Mouse (Mus musculus): ENCODE results near the gene Ccnjl. TPM values are rescaled to one million over a fixed set of nuclear protein-coding genes. Genes with fewer than 3 reads are reported as not detected.

Ccnjl gene
- total and polyA plus RNA-seq, 3 experiments: 2.0 to 3.0 (median 2.1) TPM

- 92% methylated on average over 6 of the region's 6 CpGs for WGBS
- Histone ChIP-seq H3K79me2 (replicated peaks; ENCODE audit: control insufficient read depth, insufficient read depth, low read length) (no peaks in the 10 kb centered on the region), H3K27ac (no peak overlapping the region), H3K9ac (ENCODE audit: low read depth, low read length) (no peak overlapping the region), H3K4me1 (ENCODE audit: control insufficient read depth, insufficient read depth, low read length) (peaks cover 11% of the 10 kb centered on the region), H3K36me3 (ENCODE audit: control insufficient read depth, insufficient read depth, low read length) (no peaks in the 10 kb centered on the region), H3K27me3 (ENCODE audit: control insufficient read depth, insufficient read depth, low read length) (no peaks in the 10 kb centered on the region), H3K4me3 (no peak overlapping the region)
- intact Hi-C loops (cut with DNase I): no loop called here
- no peak for DNase-seq
- TF ChIP-seq POLR2A (IDR thresholded peaks at IDR 0.05; ENCODE audit: insufficient read depth, low read depth, low read length) (no peak), CTCF (IDR thresholded peaks at IDR 0.05) (no peak), EP300 (IDR thresholded peaks at IDR 0.05; ENCODE audit: insufficient read depth, low read depth, low read length) (no peak)
Measured at GRCm38 (mm10) chr11:43552675-43553074, 24.1 kb downstream of the Ccnjl start.

- H3K36me3 ChIP-seq (ENCODE audit: control insufficient read depth, insufficient read depth, low read length): no peaks in the 10 kb centered on the region
- H3K27me3 ChIP-seq (ENCODE audit: control insufficient read depth, insufficient read depth, low read length): no peaks in the 10 kb centered on the region
- H3K27ac ChIP-seq: no peak overlapping the region
- DNase-seq: no peak
- H3K79me2 ChIP-seq (replicated peaks; ENCODE audit: control insufficient read depth, insufficient read depth, low read length): no peaks in the 10 kb centered on the region
- no peak overlapping the region for H3K9ac ChIP-seq (ENCODE audit: low read depth, low read length)
- 81% methylated on average over 11 of the region's 11 CpGs for WGBS
- H3K4me3 ChIP-seq: no peak overlapping the region
- intact Hi-C loops (cut with DNase I): no loop called here
- H3K4me1 ChIP-seq (ENCODE audit: control insufficient read depth, insufficient read depth, low read length): no peaks in the 10 kb centered on the region
- TF ChIP-seq CTCF (IDR thresholded peaks at IDR 0.05): peak; percentile 51
- no peak for TF ChIP-seq EP300 (IDR thresholded peaks at IDR 0.05; ENCODE audit: insufficient read depth, low read depth, low read length)
- TF ChIP-seq POLR2A (IDR thresholded peaks at IDR 0.05; ENCODE audit: insufficient read depth, low read depth, low read length): no peak
Measured at GRCm38 (mm10) chr11:43556538-43556937, 28.0 kb downstream of the Ccnjl start.

DNA sequence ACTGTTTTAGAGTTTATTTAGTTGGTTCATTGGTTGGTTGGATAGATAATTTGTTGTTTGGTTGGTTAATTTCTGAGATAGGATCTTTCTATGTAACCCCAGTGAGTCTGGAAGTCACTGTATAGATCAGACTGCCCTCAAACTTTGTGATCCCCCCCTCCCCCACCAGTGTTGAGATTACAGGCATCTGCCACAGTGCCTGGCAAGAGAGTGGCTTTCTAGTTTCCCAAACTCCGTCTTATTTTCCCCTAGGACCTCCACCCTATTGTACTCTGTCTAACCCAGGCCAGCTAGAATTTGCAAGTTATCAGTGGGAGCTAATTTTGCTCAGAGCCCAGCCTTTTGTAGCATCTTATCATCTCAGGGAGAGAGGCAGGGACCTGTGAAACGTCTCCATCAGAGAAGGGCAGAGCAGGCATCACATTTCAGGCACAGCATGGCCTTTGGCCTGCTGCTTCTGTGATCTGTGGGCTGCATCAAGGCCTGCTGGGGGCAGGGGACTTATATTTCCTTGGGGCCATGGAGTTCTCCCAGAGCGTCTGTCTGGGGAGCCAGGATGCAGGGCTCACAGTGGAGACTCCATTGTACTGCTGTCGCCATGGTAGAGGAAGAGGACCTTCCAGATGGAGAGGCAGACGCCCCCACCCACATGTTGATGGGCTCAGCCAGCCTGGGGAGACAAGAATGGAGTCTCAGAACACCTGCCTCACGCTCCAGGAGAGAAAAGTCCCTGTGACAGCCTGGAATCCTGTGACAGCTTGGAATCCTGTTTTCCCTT, 31.1 kb downstream of the Ccnjl start:
- Histone ChIP-seq H3K4me3 (no peak overlapping the region), H3K79me2 (replicated peaks; ENCODE audit: control insufficient read depth, insufficient read depth, low read length) (no peaks in the 10 kb centered on the region), H3K36me3 (ENCODE audit: control insufficient read depth, insufficient read depth, low read length) (no peaks in the 10 kb centered on the region), H3K9ac (ENCODE audit: low read depth, low read length) (no peak overlapping the region), H3K27me3 (ENCODE audit: control insufficient read depth, insufficient read depth, low read length) (no peaks in the 10 kb centered on the region), H3K27ac (no peak overlapping the region), H3K4me1 (ENCODE audit: control insufficient read depth, insufficient read depth, low read length) (peaks cover 2% of the 10 kb centered on the region)
- intact Hi-C loops (cut with DNase I): loop anchor here (2.0 kb wide), 1 partner anchor 65 kb away; no protein-coding TSS in a partner anchor
- TF ChIP-seq CTCF (IDR thresholded peaks at IDR 0.05): no peak
- no peak for TF ChIP-seq EP300 (IDR thresholded peaks at IDR 0.05; ENCODE audit: insufficient read depth, low read depth, low read length)
- TF ChIP-seq POLR2A (IDR thresholded peaks at IDR 0.05; ENCODE audit: insufficient read depth, low read depth, low read length): no peak
- DNase-seq: no peak
- 36% methylated on average over 6 of the region's 6 CpGs for WGBS

DNA sequence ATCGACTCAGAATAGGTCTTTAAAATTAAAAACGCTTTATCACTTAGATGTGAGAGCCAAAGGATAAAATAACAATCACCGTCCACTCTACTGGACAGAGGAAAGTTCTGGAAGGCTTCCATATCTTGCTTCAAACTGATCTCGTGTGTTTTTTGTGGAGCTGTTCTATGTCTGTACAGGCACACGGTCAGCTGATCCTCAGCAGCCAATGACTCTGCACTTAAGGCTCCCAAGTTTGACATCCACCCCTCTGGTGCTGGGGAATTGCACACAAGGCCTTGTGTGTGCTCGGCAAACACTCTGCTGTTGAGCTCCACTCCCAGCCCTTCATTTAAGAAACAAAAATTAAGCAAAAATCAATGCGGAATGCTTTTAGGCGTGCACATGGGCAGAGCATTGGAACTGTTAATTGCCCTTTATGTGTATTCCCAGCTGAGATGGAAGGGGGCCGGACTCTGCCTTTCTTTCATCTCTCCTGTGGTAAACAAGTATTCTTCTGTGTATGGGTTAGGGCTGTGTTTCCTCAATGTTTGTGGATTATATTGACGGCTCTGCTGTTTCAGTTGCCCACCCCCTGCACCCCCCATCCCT, 35.2 kb downstream of the Ccnjl start:
- Histone ChIP-seq H3K79me2 (replicated peaks; ENCODE audit: control insufficient read depth, insufficient read depth, low read length) (no peaks in the 10 kb centered on the region), H3K4me1 (ENCODE audit: control insufficient read depth, insufficient read depth, low read length) (peaks cover 2% of the 10 kb centered on the region), H3K9ac (ENCODE audit: low read depth, low read length) (no peak overlapping the region), H3K27ac (no peak overlapping the region), H3K4me3 (no peak overlapping the region), H3K27me3 (ENCODE audit: control insufficient read depth, insufficient read depth, low read length) (no peaks in the 10 kb centered on the region), H3K36me3 (ENCODE audit: control insufficient read depth, insufficient read depth, low read length) (no peaks in the 10 kb centered on the region)
- TF ChIP-seq POLR2A (IDR thresholded peaks at IDR 0.05; ENCODE audit: insufficient read depth, low read depth, low read length) (no peak), EP300 (IDR thresholded peaks at IDR 0.05; ENCODE audit: insufficient read depth, low read depth, low read length) (no peak), CTCF (IDR thresholded peaks at IDR 0.05) (no peak)
- 54% methylated on average over 10 of the region's 10 CpGs for WGBS
- DNase-seq: no peak
- intact Hi-C loops (cut with DNase I): no loop called here

- H3K4me1 ChIP-seq (ENCODE audit: control insufficient read depth, insufficient read depth, low read length): peaks cover 12% of the 10 kb centered on the region
- no peaks in the 10 kb centered on the region for H3K36me3 ChIP-seq (ENCODE audit: control insufficient read depth, insufficient read depth, low read length)
- no peak overlapping the region for H3K27ac ChIP-seq
- WGBS: 68% methylated on average over 2 of the region's 2 CpGs
- intact Hi-C loops (cut with DNase I): no loop called here
- H3K9ac ChIP-seq (ENCODE audit: low read depth, low read length): no peak overlapping the region
- DNase-seq: no peak
- H3K4me3 ChIP-seq: no peak overlapping the region
- TF ChIP-seq EP300 (IDR thresholded peaks at IDR 0.05; ENCODE audit: insufficient read depth, low read depth, low read length) (no peak), CTCF (IDR thresholded peaks at IDR 0.05) (no peak), POLR2A (IDR thresholded peaks at IDR 0.05; ENCODE audit: insufficient read depth, low read depth, low read length) (no peak)
- no peaks in the 10 kb centered on the region for H3K27me3 ChIP-seq (ENCODE audit: control insufficient read depth, insufficient read depth, low read length)
- no peaks in the 10 kb centered on the region for H3K79me2 ChIP-seq (replicated peaks; ENCODE audit: control insufficient read depth, insufficient read depth, low read length)
Measured at GRCm38 (mm10) chr11:43565414-43565813, 36.8 kb downstream of the Ccnjl start.

DNA sequence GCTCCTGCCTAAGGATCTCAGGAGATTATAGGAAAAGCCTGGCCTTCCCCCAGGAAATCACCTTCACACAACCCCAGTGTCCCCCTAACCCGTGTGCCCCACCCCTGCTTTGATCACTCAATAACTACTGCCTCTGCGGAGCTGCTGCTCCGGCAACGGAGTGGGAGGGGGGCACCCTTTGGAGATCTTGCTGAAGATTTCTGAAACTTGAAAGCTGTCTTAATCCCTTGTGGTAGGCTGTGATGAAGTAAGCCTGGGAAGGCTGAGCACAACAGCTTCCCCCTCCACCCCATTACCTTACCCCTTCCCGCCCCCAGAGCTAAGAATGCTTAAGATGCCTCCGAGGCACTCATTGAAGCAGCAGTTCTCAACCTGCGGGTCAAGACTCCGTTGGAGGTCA, 37.3 kb downstream of the Ccnjl start:
- H3K79me2 ChIP-seq (replicated peaks; ENCODE audit: control insufficient read depth, insufficient read depth, low read length): no peaks in the 10 kb centered on the region
- peaks cover 15% of the 10 kb centered on the region for H3K4me1 ChIP-seq (ENCODE audit: control insufficient read depth, insufficient read depth, low read length)
- no peak overlapping the region for H3K9ac ChIP-seq (ENCODE audit: low read depth, low read length)
- DNase-seq: no peak
- TF ChIP-seq POLR2A (IDR thresholded peaks at IDR 0.05; ENCODE audit: insufficient read depth, low read depth, low read length): no peak
- no peak for TF ChIP-seq EP300 (IDR thresholded peaks at IDR 0.05; ENCODE audit: insufficient read depth, low read depth, low read length)
- no peak for TF ChIP-seq CTCF (IDR thresholded peaks at IDR 0.05)
- H3K27ac ChIP-seq: no peak overlapping the region
- WGBS: 61% methylated on average over 8 of the region's 8 CpGs
- H3K4me3 ChIP-seq: no peak overlapping the region
- H3K36me3 ChIP-seq (ENCODE audit: control insufficient read depth, insufficient read depth, low read length): no peaks in the 10 kb centered on the region
- intact Hi-C loops (cut with DNase I): no loop called here
- no peaks in the 10 kb centered on the region for H3K27me3 ChIP-seq (ENCODE audit: control insufficient read depth, insufficient read depth, low read length)
